Mouse (Mus musculus) neural tube, embryonic 12.5 days (tissue): ENCODE results near the gene Gm43517. TPM values are rescaled to one million over a fixed set of nuclear protein-coding genes. Genes with fewer than 3 reads are reported as not detected.
A peak's percentile ranks its signal among the peaks of the same experiment; 100 is the strongest.

Experiments
- ATAC-seq: fragments of 200-750 bp; cut with Nextera tagmentation; 2 replicates; pipeline ENCODE4 v1.8.0; 2017; ENCODE audit warnings: low read depth, mild to moderate bottlenecking, moderate TSS enrichment, moderate library complexity; ENCODE audit not compliant: low FRiP score
- H3K27ac ChIP-seq: fragments of 300-500 bp; sonication (generic); 2 replicates; pipeline ENCODE4 v1.5.1; 2016
- H3K27me3 ChIP-seq: fragments of 300-500 bp; sonication (generic); replicated peaks from 2 replicates; pipeline ENCODE4 v1.6.1; 2016; ENCODE audit warnings: mild to moderate bottlenecking
- H3K36me3 ChIP-seq: fragments of 300-500 bp; sonication (generic); 2 replicates; pipeline ENCODE4 v1.6.1; 2016; ENCODE audit warnings: mild to moderate bottlenecking
- H3K4me1 ChIP-seq: fragments of 300-500 bp; sonication (generic); 2 replicates; pipeline ENCODE4 v1.6.1; 2016
- H3K4me2 ChIP-seq: fragments of 300-500 bp; sonication (generic); replicated peaks from 2 replicates; pipeline ENCODE4 v1.6.1; 2016; ENCODE audit warnings: mild to moderate bottlenecking
- H3K4me3 ChIP-seq: fragments of 300-500 bp; sonication (generic); 2 replicates; pipeline ENCODE4 v1.5.1; 2016
- H3K9ac ChIP-seq: fragments of 300-500 bp; sonication (generic); 2 replicates; pipeline ENCODE4 v1.6.1; 2016; ENCODE audit warnings: mild to moderate bottlenecking
- H3K9me3 ChIP-seq: fragments of 300-500 bp; sonication (generic); 2 replicates; pipeline ENCODE4 v1.6.1; 2016; ENCODE audit warnings: mild to moderate bottlenecking
- WGBS: fragments of 180-500 bp; shearing (Covaris S2); methylation state at CpG from one replicate; pipeline ENCODE4 v1.1.7; 2016; 5-methylcytosine and 5-hydroxymethylcytosine counted together
- polyA plus RNA-seq: library from polyadenylated mRNA; unstranded; fragments of >200 nt; fragmentation: Nextera tagmentation; extraction: Ambion mirVana; gene quantifications from 2 replicates; pipeline ENCODE4 v1.2.1, GENCODE M21; 2016

Gene Gm43517
- not detected in 2 replicates for polyA plus RNA-seq

GRCm38 (mm10) chr12:49384876-49385630 lies at the start of gene Gm43517:
Gm43517 (plus strand) TSS chr12:49385174.
- peak within 1 kb of the TSS; percentile 27 for H3K4me3 ChIP-seq
- no peaks in the 10 kb centered on the region for H3K9me3 ChIP-seq
- peak within 1 kb of the TSS; percentile 51 for H3K4me2 ChIP-seq
- no peak within 1 kb of the TSS for H3K9ac ChIP-seq
- ATAC-seq = peak; percentile 22; the same call in 1 of the 2 replicates
- H3K4me1 ChIP-seq = peaks cover 10% of the 10 kb centered on the region; the same call in 1 of the 2 replicates
- peaks cover 72% of the 10 kb centered on the region for H3K27me3 ChIP-seq
- WGBS = 1% methylated on average over 75 of the region's 75 CpGs
- no peak within 1 kb of the TSS for H3K27ac ChIP-seq
- no peaks in the 10 kb centered on the region for H3K36me3 ChIP-seq

GRCm38 (mm10) chr12:49349697-49350096 lies 35.3 kb upstream of the Gm43517 start:
- Histone ChIP-seq H3K4me1 (no peaks in the 10 kb centered on the region), H3K9me3 (no peaks in the 10 kb centered on the region), H3K4me2 (no peak overlapping the region), H3K9ac (no peak overlapping the region), H3K36me3 (no peaks in the 10 kb centered on the region), H3K27ac (no peak overlapping the region), H3K4me3 (no peak overlapping the region), H3K27me3 (no peaks in the 10 kb centered on the region)
- no peak for ATAC-seq
- WGBS = 90% methylated on average over 10 of the region's 10 CpGs

DNA sequence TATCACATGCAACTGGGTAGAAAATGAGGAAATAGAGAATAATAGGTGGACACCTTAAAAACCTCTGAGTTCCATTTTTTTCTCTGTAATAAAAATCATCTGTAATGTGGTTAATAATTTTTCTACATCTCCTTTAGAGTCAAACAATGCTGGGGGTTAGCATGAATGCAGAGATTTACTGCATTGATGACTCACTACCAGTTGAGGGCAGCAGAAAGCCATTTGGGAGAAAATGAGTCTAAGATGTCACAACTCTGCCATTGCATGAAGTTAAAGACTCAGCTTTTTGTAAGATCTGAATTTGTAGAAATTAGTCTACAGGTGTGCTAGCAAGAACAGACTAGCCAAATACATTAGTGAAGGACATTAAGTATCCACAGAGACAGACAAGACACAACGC lies 16.0 kb upstream of the Gm43517 start:
- WGBS = 62% methylated on average over 1 of the region's 1 CpGs
- Histone ChIP-seq H3K4me1 (no peaks in the 10 kb centered on the region), H3K9ac (no peak overlapping the region), H3K9me3 (no peaks in the 10 kb centered on the region), H3K4me2 (no peak overlapping the region), H3K27me3 (peaks cover 26% of the 10 kb centered on the region), H3K36me3 (no peaks in the 10 kb centered on the region), H3K4me3 (no peak overlapping the region), H3K27ac (no peak overlapping the region)
- no peak for ATAC-seq

GRCm38 (mm10) chr12:49372170-49372569 lies 12.8 kb upstream of the Gm43517 start:
- Histone ChIP-seq H3K27me3 (peaks cover 55% of the 10 kb centered on the region), H3K9me3 (no peaks in the 10 kb centered on the region), H3K36me3 (no peaks in the 10 kb centered on the region), H3K4me1 (no peaks in the 10 kb centered on the region), H3K4me2 (no peak overlapping the region), H3K9ac (no peak overlapping the region), H3K4me3 (no peak overlapping the region), H3K27ac (no peak overlapping the region)
- ATAC-seq = no peak

GRCm38 (mm10) chr12:49373176-49373575 lies 11.8 kb upstream of the Gm43517 start:
- Histone ChIP-seq H3K4me2 (no peak overlapping the region), H3K27ac (no peak overlapping the region), H3K27me3 (peaks cover 65% of the 10 kb centered on the region), H3K36me3 (no peaks in the 10 kb centered on the region), H3K9me3 (no peaks in the 10 kb centered on the region), H3K9ac (no peak overlapping the region), H3K4me3 (no peak overlapping the region), H3K4me1 (no peaks in the 10 kb centered on the region)
- 0% methylated on average over 5 of the region's 5 CpGs for WGBS
- ATAC-seq = no peak

- Histone ChIP-seq H3K27me3 (peaks cover 73% of the 10 kb centered on the region), H3K36me3 (no peaks in the 10 kb centered on the region), H3K9ac (no peak overlapping the region), H3K4me3 (no peak overlapping the region), H3K27ac (no peak overlapping the region), H3K9me3 (no peaks in the 10 kb centered on the region), H3K4me1 (no peaks in the 10 kb centered on the region), H3K4me2 (peak overlapping the region; percentile 22)
- ATAC-seq = no peak
- WGBS = 1% methylated on average over 24 of the region's 24 CpGs
Observed at GRCm38 (mm10) chr12:49373821-49374605, 11.0 kb upstream of the Gm43517 start.

- Histone ChIP-seq H3K27ac (no peak overlapping the region), H3K36me3 (no peaks in the 10 kb centered on the region), H3K4me3 (no peak overlapping the region), H3K4me1 (no peaks in the 10 kb centered on the region), H3K27me3 (peaks cover 79% of the 10 kb centered on the region), H3K4me2 (peak overlapping the region; percentile 22; the same call in 1 of the 2 replicates), H3K9ac (no peak overlapping the region), H3K9me3 (no peaks in the 10 kb centered on the region)
- under 1% methylated on average over 14 of the region's 14 CpGs for WGBS
- ATAC-seq = no peak
Observed at GRCm38 (mm10) chr12:49374606-49374995, 10.4 kb upstream of the Gm43517 start.

DNA sequence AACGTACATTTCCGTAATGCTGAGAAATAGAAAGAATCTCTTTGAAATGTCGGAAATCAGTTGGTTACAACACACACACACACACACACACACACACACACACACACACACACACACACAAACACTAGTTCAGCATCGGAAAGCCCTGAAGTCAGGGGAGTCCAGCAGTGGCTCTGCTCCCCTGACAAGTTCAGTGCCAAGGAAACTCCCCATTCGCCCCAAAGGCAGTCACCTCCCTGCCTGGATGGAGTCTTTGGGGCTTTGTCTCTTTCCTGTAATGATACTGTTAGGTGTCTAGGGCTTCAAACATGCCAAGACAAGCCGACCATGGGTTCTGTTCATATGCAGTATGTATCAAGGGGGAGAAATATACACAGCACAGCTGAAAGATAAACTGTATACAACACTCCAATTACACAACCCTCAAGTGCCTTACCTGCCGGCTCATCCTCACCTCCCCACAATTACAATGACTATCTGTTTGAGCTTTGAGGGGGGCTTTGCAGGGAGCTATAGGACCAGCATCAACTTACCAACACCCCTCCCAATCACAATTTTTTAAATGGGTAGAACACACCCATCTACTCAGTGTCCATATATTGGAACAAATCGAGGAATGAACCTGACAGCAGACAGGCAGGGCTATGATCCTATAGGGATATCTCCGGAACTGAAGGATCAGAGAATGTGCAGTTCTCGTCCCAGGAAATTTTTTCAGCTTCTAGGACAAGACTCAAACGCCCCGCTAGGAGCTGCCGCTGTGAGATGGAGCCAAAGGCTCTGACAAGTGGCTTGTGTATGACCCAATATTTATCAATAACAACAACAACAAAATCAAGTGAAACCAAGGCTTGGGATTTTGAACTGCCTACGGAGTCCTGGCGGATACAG lies 9.3 kb upstream of the Gm43517 start:
- Histone ChIP-seq H3K9ac (no peak overlapping the region), H3K27ac (no peak overlapping the region), H3K36me3 (no peaks in the 10 kb centered on the region), H3K4me1 (no peaks in the 10 kb centered on the region), H3K9me3 (no peaks in the 10 kb centered on the region), H3K27me3 (peaks cover 86% of the 10 kb centered on the region), H3K4me3 (no peak overlapping the region), H3K4me2 (no peak overlapping the region)
- 2% methylated on average over 15 of the region's 15 CpGs for WGBS
- ATAC-seq = no peak

GRCm38 (mm10) chr12:49376318-49376992 lies 8.5 kb upstream of the Gm43517 start:
- H3K4me3 ChIP-seq = no peak overlapping the region
- peaks cover 85% of the 10 kb centered on the region for H3K27me3 ChIP-seq
- H3K9me3 ChIP-seq = no peaks in the 10 kb centered on the region
- H3K9ac ChIP-seq = no peak overlapping the region
- no peak for ATAC-seq
- H3K27ac ChIP-seq = no peak overlapping the region
- no peaks in the 10 kb centered on the region for H3K36me3 ChIP-seq
- H3K4me2 ChIP-seq = no peak overlapping the region
- under 1% methylated on average over 19 of the region's 19 CpGs for WGBS
- H3K4me1 ChIP-seq = no peaks in the 10 kb centered on the region

DNA sequence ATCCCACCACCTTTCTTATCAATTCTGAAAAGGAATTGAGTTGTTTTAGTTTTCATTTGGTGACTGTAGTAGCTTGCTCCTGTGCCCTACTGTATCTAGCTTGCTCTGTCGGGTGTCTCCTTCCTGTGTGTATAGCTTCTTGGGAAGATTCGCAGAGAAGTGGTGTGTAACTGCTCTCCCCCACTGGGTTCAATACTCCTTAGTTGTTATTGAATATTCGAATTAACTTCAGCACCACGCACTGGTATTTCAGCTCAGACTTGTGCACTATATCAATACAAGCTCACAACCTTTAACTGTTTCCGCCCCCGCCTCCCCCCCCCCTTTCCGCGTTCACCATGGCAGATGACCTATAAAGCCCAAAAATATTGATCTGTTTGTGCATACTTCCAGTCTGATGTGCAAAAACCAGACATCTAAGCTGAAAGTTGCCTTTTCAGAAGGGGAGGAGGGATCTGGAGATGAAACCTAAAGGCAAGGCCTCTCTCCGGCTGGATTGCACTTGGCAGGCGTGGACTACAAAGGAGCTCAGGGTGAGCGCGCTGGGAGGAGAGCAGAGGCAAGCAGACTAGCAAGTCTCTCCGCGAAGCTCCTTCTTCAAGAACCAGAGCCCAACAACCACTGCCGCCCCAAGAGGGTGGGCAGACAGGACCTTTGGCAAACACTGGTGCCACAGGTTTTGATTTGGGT lies 7.5 kb upstream of the Gm43517 start:
- no peaks in the 10 kb centered on the region for H3K36me3 ChIP-seq
- no peak for ATAC-seq
- no peak overlapping the region for H3K4me3 ChIP-seq
- no peak overlapping the region for H3K4me2 ChIP-seq
- WGBS = 0% methylated on average over 15 of the region's 15 CpGs
- no peaks in the 10 kb centered on the region for H3K4me1 ChIP-seq
- H3K9ac ChIP-seq = no peak overlapping the region
- peaks cover 90% of the 10 kb centered on the region for H3K27me3 ChIP-seq
- no peaks in the 10 kb centered on the region for H3K9me3 ChIP-seq
- no peak overlapping the region for H3K27ac ChIP-seq

DNA sequence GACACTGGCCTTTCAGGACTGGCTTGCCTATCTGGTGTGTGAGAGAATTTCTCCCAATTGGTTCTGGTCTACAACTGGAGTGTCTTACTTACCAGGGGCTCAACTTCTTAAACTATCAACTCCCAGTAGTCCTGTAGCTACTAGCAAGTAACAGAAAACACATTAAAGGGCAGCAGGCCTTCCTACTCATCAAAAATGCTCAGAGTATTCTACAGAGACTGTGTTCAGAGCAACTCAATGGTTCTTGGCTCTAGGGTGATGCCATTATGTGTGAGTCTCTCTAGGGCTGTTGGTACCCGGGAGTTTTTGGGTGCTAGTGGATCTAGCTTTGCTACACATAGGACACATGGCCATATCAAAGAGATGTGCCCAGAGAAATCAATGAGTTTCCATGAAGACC lies 6.1 kb upstream of the Gm43517 start:
- Histone ChIP-seq H3K27me3 (peaks cover 90% of the 10 kb centered on the region), H3K4me2 (no peak overlapping the region), H3K9ac (no peak overlapping the region), H3K4me1 (peaks cover 5% of the 10 kb centered on the region; the same call in 1 of the 2 replicates), H3K27ac (no peak overlapping the region), H3K36me3 (no peaks in the 10 kb centered on the region), H3K9me3 (no peaks in the 10 kb centered on the region), H3K4me3 (no peak overlapping the region)
- ATAC-seq = no peak
- 0% methylated on average over 1 of the region's 1 CpGs for WGBS
